Mouse (Mus musculus) left cerebral cortex, adult 11 months (tissue): ENCODE results near the gene Ddx24.

Source experiments
- DNase-seq: peaks from one replicate; pipeline ENCODE4 v3.0.0; 2022; ENCODE audit warnings: low spot score

Ddx24 gene

DNA sequence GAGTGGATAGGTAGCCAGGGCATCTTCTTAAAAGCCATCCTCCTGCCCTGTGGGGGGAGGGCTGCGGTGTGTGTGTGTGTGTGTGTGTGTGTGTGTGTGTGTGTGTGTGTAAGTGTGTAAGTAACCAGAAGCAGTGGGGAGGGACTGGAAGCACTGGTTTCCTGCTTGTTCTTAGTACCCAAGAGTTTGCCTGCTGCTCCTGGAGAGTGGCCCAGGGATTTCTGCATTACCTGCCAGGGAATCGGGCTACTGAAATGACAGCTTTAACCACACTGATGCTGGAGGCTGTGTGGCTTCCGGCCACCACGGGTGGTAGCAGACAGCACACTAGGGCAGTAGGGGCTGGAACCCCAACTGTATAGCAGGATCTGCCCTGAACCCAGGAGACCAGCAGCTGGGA lies 35.6 kb downstream of the Ddx24 start:
- no peak for DNase-seq

DNA sequence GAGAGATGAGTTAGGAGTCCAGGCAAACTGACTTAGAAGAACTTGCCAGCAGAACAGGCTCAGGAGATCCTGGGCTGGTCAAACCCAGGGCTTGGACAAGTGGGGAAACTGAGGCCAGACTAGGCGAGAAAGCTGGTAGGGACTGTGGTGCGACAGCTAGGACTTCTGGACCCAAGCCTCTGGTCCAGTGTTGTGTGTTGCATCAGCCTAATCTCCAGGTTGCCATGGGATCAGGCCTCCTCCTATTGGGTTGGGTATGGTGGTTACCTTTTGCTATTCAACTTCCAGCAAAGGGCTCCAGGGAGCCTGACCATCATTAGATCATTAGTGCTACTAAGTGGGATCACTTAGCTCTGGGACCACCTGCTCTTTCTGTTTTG lies 36.3 kb downstream of the Ddx24 start:
- no peak for DNase-seq

DNA sequence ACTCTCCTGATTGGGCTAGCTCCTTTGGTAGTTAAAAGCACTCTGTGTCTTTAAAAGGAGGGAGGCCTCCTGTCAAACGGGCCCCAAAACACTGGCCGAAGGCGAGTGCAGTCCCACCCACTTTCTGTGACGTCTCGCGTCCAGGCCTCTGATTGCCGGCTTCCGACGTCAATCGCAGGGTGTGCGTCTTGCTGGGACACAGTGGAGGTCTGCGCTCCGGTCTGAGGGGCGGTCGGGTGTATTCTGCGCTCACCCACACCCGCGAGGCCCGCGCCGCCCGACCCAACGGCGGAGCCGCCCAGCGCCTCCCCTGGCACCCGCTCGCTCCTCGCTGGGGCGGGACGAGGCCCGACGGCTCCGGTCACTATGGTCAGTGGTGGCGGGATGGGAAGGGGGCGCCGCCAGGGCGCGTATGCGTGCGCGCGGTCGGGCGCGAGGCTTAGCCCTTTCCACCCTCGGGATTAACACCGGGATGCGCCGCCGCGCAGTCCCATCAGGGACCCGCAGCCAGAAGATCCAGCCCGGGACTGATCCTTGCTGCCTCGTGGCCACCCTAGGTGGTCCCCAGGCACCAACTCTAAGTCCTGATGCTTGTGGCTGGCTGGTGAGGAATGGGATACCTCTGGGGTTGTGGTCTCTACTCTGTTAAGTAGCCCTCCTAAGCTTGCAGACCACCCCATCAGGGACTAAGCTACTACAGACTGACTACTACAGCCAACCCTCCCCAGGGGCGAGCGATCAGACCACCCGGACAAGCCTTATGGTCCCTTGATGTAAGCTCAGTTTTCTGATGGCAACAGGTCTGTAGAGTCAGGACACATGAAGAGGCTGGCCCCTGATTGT lies 36.9 kb downstream of the Ddx24 start, which contains the start of gene Otub2:
Otub2 (plus strand) TSS at position 178 of the 843 bp plus-strand sequence.
- peak; percentile 97 for DNase-seq

DNA sequence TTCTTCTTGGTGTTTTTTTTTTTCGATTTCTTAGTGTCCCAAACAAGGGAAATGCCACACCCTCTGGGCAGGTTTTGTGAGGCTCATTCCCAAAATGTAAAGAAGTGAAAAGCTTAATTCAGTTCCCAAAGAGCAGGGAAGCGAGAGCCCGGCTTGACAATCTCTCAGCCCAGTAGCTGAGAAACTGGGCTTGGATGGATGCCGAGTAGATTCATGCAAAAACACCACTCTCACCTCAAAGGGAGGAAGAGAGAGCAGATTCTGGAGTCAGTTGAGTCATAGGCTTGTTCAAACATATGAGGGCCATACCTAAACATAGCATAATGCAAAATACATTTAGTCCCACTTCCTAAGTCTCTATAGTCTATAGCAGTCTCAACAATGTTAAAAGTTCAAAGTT lies 45.4 kb downstream of the Ddx24 start:
- no peak for DNase-seq

DNA sequence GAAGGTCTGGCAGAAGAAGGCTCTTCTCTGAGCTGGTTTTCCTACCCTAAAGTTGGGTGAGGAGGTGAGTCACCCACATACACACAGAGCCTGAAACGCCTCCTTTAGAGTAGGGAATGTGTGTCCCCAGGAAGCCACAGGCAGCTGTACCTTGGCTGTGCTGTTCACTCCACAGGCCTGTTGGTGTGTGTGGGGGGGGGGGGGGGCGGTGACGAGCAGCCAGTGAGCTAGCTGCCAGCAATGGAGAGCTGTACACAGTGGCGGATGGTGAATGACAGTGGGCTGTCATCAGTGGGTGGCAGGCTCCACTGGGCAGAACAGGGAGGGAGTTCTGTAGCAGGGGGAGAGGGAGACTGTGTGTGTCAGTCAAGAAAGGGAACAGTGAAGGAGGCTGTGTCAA lies 48.9 kb downstream of the Ddx24 start:
- peak; percentile 43 for DNase-seq

DNA sequence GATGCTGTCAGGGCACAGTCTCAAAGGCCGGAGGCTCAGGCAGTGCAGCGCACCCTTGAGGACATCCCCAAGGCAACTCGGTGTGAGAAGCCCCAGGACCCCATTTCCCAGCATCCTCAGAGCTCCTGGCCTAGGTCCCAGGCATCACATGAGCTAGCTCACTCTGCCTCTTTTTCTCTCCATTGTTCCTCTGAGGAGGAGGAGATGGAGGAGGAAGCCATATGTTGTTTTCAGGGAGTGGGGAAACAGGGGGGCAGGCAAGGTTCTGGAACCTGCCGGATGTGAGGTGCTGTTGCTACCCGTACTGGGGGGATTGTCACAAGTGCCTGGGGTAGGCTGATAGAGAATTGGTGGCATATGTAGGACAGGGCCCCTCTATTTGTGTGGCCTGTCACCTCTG lies 49.5 kb downstream of the Ddx24 start:
- DNase-seq = peak; percentile 46

DNA sequence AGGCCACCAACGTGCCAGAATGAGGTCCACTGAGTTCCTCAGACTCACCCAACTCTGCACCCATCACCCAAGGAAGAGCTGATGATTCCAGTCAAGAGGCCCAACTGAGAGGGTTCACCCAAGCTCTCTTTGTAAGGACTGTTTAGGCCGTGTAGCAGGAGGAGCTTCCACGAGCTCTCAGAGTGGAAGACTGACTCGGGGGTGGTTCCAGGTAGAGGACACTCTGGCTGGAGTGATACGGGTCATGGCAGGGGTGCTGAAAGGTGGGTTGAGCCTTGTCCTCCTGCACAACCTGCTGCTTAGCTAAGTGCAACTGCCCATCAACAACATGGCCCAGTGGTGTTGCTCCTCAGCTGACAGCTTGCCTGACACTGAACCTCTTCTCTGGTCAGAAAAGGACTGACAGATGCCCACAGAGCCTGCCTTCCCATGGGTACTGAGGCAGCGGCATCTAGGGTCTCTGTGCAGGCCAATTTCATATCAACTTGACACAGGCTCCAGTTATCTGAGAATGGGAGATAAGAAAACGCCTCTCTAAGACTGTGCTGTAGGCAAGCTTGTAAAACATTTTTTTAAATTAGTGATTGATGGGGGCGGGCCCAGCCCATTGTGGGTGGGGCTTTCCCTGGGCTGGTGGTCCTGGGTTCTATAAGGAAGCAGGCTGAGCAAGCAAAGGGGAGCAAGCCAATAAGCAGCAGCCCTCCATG lies 51.9 kb downstream of the Ddx24 start:
- no peak for DNase-seq

DNA sequence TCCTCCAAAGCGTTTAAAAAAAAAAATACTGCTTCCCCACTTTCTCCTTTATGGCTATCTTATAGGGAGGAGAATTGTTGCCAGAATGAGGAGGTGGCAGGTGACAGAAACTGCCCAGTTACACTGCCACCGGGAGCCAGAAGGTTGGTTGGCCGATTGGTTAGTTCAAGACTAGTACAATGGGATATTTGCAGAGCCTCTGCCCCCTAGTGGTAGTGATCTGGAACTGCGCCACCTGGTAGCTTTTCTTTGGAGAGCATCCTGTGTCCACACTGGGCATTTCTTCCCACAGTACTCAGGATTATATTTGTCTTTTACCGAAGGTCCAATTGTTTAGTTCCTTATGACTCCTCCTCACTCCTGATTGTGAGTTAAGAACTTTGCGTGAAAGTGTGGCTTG lies 53.9 kb downstream of the Ddx24 start:
- DNase-seq = no peak

DNA sequence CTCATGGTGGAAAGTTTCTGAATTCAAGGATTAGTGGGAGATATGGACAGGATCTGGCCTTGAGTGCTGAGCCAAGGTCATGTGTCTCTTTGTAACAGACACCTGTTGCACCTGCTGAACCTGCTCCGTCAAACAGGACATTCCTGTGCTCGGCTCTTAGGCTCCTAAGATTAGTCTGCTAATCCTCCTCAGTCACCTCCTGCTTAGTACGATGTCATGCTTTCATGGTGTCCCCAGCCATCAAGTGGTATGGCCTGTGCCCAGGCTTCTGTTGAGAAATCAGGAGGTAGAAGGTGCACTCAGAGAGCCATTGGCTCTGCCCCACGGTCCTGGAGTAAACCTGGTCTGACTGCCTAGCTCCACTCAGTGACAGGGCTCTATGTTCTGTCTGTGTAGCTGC lies 54.8 kb downstream of the Ddx24 start:
- no peak for DNase-seq

DNA sequence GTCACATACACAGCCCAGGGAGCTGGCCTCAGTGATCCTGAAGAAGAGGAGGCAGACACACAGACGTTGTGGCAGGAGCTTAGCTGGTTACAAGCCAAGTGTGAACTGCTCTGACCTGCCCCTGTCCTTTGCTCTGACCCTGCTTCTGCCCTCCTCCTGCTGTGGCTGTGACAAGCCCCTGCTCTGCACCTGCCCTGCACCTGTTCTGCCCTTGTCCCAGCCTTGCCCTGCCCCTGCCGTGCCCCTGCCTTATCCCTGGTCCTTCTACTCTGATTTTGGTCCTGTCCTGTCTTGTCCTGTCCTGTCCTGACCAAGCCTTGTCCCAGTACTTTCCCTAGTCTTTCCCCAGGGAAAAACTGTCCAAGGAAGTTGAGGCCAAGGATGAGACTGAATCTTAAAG lies 56.9 kb downstream of the Ddx24 start:
- DNase-seq = no peak

DNA sequence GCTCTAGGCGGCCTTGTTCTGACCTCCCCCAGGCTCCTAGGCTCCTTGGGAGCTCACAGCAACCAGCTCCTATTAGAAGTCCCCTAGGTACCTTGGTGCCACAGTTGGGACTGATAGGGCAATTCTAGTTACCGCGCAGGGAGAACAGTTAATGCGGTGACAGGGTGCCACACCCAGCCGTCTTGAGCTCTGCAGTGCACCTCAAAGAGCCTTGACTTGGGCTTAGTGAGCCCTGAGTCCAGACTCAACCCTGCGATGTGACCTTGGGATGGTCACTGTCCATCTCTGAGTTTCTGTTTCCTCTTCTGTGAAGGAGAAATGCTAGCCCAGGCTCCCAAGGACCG lies 57.3 kb downstream of the Ddx24 start:
- no peak for DNase-seq

DNA sequence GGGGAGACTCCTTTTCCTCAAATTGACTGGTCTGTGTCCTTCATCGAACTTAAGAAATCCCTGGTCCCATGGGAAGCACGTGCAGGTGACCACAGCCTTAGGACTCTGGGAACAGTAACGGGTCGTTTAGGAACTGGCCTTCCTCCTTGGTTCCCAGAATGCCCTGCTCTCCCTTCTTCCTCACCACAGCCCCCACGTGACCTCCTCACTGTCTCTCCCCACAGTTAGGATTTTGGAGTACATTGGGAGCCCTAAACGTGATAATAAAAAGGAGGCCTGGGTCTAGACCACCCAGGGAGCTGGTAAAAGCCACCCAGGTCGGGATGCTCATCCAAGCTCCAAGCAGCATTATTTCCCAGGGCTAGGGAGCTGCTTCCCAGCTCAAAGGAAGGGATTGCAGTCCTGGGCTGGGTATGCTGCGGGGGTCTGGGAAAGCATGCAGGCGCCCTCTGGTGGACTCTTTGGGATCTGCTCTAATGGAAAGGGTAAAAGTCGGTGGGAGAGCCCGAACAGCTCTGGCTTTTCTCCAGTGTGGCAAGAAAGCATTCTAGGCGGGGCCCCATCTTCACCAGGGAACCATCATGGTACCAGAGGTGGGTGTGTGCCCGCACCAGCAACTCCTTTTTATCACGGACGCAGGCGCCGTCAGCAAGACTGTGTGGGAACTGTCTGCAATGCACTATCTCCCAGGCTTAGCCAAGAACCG lies 57.9 kb downstream of the Ddx24 start:
- peak; percentile 38 for DNase-seq

DNA sequence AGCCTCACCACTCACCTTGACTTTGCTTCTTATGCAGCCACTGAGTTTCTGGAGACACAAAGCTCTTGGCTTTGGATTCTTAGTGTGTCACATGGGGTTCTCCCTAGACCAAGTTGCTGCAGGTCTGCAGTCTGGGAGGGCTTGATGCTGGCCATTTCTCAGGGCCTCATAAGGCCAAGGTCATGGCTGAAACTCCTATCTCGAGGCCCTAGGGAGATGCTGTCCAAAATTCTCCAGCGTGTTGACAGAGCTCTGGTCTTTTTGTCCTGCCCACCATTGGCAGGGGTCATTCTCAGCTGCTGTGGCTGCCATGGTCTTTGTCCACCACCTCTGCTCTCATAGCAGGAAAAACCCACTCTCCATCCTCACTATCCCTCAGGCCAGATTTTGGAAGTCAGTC lies 58.5 kb downstream of the Ddx24 start:
- no peak for DNase-seq

DNA sequence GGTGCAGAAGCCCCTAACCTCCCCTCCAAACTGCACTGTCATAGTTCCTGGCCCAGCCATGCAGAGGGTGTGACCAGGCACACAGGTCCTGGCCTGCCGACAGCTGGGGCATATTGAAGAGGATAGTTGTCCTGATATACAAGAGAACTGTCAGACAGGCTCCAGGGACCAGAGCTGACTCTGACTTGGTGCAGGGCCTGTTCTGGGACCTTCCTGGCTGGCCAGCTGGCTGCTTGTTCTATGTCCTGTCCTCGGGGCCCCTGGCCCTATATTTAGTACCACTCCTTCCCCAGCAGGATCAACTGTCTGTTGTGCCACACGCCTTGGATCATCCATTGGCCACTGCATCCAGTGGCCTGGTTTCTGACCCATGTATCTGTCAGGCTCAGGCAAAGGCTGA lies 63.3 kb downstream of the Ddx24 start:
- DNase-seq = no peak

DNA sequence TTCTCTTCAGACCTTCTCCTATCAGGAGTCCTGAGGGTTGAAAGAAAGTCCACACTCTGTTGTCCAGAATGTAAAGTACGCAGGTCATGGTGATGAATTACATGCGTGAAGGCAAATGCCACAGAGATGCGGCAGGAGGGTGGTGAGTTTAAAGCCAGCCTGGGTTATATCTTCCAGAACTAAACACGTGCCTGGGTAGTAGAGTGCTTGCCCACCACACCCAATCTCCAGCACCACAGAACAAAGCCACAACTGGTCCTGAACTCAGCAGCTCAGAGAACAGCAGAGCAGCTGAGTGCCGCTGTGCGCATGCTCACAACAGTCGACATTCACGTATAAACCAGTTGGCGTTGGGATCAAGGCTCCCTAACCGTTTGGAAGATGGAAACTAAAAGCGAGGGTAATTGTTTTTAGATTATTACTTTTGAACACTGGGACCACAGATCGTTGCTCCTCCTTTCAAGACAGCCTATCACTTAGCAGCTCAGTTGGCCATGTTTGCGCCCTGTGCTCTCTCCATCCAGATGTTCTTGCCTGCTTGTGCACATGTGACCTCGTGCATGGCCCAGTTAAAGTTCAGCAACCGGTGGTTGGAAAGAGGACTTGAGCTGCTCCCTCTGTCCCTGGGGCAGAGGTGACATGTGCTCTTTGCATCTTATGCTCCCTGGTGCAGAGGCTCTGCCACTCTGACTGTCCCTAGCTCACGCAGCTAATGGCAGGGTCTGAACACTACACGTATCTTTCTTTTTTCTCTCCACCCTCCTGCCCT lies 63.9 kb downstream of the Ddx24 start:
- no peak for DNase-seq

DNA sequence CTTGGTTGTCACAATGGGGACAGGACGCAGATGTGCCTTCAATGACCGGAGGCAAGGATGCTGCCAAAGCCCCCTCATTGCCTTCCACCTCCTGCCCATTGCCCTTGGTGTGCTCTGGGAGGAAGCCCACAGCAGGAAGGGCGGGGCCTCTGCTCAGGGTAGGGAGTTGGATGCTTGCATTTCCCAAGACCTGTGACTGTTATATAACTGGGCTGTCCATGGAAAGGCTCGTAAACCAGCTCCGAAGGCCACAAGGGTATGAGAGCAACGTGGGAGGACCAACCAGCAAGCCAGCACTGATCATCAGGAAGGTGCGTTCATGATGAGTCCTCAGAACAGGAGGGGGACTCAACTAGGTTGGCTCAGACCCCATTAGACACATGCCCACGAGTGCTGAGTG lies 64.8 kb downstream of the Ddx24 start:
- no peak for DNase-seq

DNA sequence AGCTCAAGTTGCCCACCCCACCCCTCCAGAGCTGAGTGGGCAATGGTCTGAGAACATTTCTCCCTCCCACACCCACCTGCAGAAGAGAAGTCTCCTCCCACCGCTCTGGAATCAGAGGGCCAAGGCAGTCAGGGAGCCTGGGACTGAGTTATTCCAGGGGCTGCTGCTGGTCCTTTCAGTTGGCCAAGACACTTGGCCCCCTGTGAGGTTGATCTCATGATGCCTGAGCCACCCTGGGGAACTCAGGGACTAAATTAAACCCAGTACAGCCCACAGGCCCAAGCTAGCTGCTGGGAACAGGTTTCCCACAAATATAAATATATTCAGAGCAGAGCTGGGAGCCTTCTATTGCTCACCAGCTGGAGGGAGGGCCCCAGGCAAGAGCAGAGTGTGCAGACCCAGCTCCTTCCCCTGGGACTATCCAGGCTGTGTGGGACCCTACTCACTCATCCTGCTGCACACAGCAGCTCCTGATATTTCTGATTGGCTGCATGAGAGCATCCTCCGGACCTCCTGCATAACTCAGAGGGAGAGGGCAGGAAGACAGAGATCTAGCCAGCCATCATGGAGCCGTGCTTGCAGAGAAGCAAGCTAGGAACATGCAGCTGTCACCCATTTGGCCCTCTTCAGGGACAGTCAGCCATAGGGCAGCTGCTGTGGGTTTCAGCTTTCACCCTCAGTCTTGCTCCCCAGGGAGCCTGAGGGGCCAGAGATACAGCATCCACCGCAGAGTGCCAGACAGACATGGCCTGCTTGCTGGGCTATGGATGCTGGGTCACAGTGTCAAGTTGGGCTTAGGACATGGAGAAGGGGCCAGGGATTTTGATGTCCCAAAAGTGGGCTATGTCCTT lies 66.5 kb downstream of the Ddx24 start:
- DNase-seq = no peak

DNA sequence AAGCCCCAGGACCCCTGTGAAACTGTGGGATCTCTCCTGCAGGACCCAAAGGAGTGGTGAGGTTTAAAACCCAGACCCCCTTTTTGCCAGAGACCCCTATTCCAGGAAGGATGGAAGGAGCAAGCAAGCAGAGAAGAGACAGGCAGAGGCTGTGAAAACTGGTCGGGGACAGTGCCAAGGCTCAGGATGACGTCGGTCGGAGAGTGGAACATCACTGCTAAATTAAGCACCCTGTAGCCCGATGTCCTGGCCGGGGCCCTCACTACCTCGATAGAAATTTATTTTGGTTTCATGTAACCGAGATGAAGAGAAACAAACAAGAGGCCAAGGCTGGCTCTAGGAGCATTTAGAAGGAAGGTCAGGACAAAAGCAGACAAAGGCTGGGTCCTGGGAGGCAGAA lies 67.4 kb downstream of the Ddx24 start:
- DNase-seq = no peak
